Mouse (Mus musculus) MEL (cell line): ENCODE data around the gene Fam49a. TPM values are rescaled to one million over a fixed set of nuclear protein-coding genes. Genes with fewer than 3 reads are reported as not detected.

Experiments
- DNase-seq: peaks from one replicate; pipeline ENCODE4 v3.0.0; 2011; ENCODE audit warnings: low read depth, low spot score
- H3K27ac ChIP-seq: 2 replicates; pipeline ENCODE4 v1.5.1; 2012; ENCODE audit warnings: low read depth, mild to moderate bottlenecking, control low read depth, low read length, moderate library complexity; ENCODE audit not compliant: control insufficient read depth
- H3K27me3 ChIP-seq, 2 experiments: fragments of 150-350 bp in 1 of 2; sonication (generic) in 1 of 2; 2 replicates each; pipeline ENCODE4 v1.6.1; 2012; ENCODE audit warnings: low read length in 2 of 2, mild to moderate bottlenecking in 2 of 2, improper control_type of control experiment in 1 of 2, moderate library complexity in 1 of 2; ENCODE audit not compliant: insufficient read depth in 2 of 2, control insufficient read depth in 1 of 2
- H3K36me3 ChIP-seq, 2 experiments: 2 replicates each; pipeline ENCODE4 v1.6.1; 2012 to 2014; ENCODE audit warnings: low read length in 2 of 2, improper control_type of control experiment in 1 of 2, inconsistent platforms in 1 of 2, mild to moderate bottlenecking in 1 of 2; ENCODE audit not compliant: insufficient read depth in 2 of 2, control insufficient read depth in 1 of 2
- H3K4me1 ChIP-seq, 2 experiments: fragments of 150-350 bp in 1 of 2; sonication (generic) in 1 of 2; 2 replicates each; pipeline ENCODE4 v1.6.1; 2012; ENCODE audit warnings: low read length in 2 of 2, improper control_type of control experiment in 1 of 2, mild to moderate bottlenecking in 1 of 2; ENCODE audit not compliant: insufficient read depth in 2 of 2, control insufficient read depth in 1 of 2
- H3K4me3 ChIP-seq, 2 experiments: fragments of 150-350 bp in 1 of 2; sonication (generic) in 1 of 2; 2 replicates each; pipeline ENCODE4 v1.5.1; 2012; ENCODE audit warnings: low read depth in 2 of 2, low read length in 2 of 2, mild to moderate bottlenecking in 2 of 2, moderate library complexity in 2 of 2, control low read depth in 1 of 2, improper control_type of control experiment in 1 of 2; ENCODE audit not compliant: control insufficient read depth in 1 of 2, insufficient read depth in 1 of 2
- H3K79me2 ChIP-seq: 2 replicates; pipeline ENCODE4 v1.6.1; 2012; ENCODE audit warnings: mild to moderate bottlenecking, low read length, moderate library complexity; ENCODE audit not compliant: control insufficient read depth, poor library complexity, insufficient read depth
- H3K9ac ChIP-seq: 2 replicates; pipeline ENCODE4 v1.6.1; 2012; ENCODE audit warnings: low read depth, mild to moderate bottlenecking, control low read depth, low read length, moderate library complexity; ENCODE audit not compliant: control insufficient read depth, poor library complexity, severe bottlenecking
- H3K9me3 ChIP-seq: fragments of 150-350 bp; sonication (generic); replicated peaks from 2 replicates; pipeline ENCODE4 v1.6.1; 2012; ENCODE audit warnings: mild to moderate bottlenecking, low read length, improper control_type of control experiment, moderate library complexity; ENCODE audit not compliant: insufficient read depth
- CHD2 ChIP-seq: IDR thresholded peaks from 2 replicates; pipeline ENCODE4 v1.6.1; 2011; ENCODE audit warnings: low read length, improper control_type of control experiment
- E2F4 ChIP-seq: IDR thresholded peaks from 2 replicates; pipeline ENCODE4 v1.6.1; 2011; ENCODE audit warnings: low read depth, low read length, improper control_type of control experiment, borderline replicate concordance
- ELF1 ChIP-seq: IDR thresholded peaks from 2 replicates; pipeline ENCODE4 v1.6.1; 2014; ENCODE audit warnings: low read depth, mild to moderate bottlenecking, inconsistent platforms, low read length, improper control_type of control experiment, moderate library complexity
- EP300 ChIP-seq, 2 experiments: IDR thresholded peaks; 2 replicates each; pipeline ENCODE4 v1.6.1; 2011; ENCODE audit warnings: improper control_type of control experiment in 2 of 2, low read length in 2 of 2, low read depth in 1 of 2, mild to moderate bottlenecking in 1 of 2
- GABPA ChIP-seq: IDR thresholded peaks from 2 replicates; pipeline ENCODE4 v1.6.1; 2012; ENCODE audit warnings: low read depth, mild to moderate bottlenecking, inconsistent platforms, low read length, improper control_type of control experiment, moderate library complexity
- GATA1 ChIP-seq: IDR thresholded peaks from 2 replicates; pipeline ENCODE4 v1.6.1; 2011; ENCODE audit warnings: low read depth, low read length, improper control_type of control experiment
- JUND ChIP-seq: IDR thresholded peaks from 2 replicates; pipeline ENCODE4 v1.6.1; 2011; ENCODE audit warnings: low read depth, mild to moderate bottlenecking, improper control_type of control experiment, low read length
- KAT2A ChIP-seq: conservative IDR thresholded peaks from 2 replicates; pipeline ENCODE4 v1.6.1; 2012; ENCODE audit warnings: low read depth, low read length, improper control_type of control experiment, inconsistent platforms
- MAFK ChIP-seq: IDR thresholded peaks from 2 replicates; pipeline ENCODE4 v1.6.1; 2011; ENCODE audit warnings: low read depth, mild to moderate bottlenecking, low read length, improper control_type of control experiment, borderline replicate concordance
- MAZ ChIP-seq: IDR thresholded peaks from 2 replicates; pipeline ENCODE4 v1.6.1; 2012; ENCODE audit warnings: low read depth, mild to moderate bottlenecking, inconsistent platforms, low read length, improper control_type of control experiment
- MXI1 ChIP-seq: IDR thresholded peaks from 2 replicates; pipeline ENCODE4 v1.6.1; 2011; ENCODE audit warnings: mild to moderate bottlenecking, low read depth, low read length, improper control_type of control experiment
- MYB ChIP-seq: IDR thresholded peaks from 2 replicates; pipeline ENCODE4 v1.6.1; 2011; ENCODE audit warnings: mild to moderate bottlenecking, low read depth, low read length, improper control_type of control experiment
- NRF1 ChIP-seq: IDR thresholded peaks from 2 replicates; pipeline ENCODE4 v1.6.1; 2014; ENCODE audit warnings: low read depth, mild to moderate bottlenecking, inconsistent platforms, low read length, improper control_type of control experiment, moderate library complexity; ENCODE audit not compliant: poor library complexity, insufficient read depth, severe bottlenecking
- POLR2A ChIP-seq, 2 experiments: IDR thresholded peaks; 2 replicates each; pipeline ENCODE4 v1.6.1; 2011 to 2012; ENCODE audit warnings: low read length in 2 of 2, mild to moderate bottlenecking in 2 of 2, control low read depth in 1 of 2, improper control_type of control experiment in 1 of 2, low read depth in 1 of 2, moderate library complexity in 1 of 2; ENCODE audit not compliant: control insufficient read depth in 1 of 2, insufficient read depth in 1 of 2, poor library complexity in 1 of 2
- POLR2AphosphoS2 ChIP-seq: IDR thresholded peaks from 2 replicates; pipeline ENCODE4 v1.6.1; 2011; ENCODE audit warnings: low read length, improper control_type of control experiment
- POLR2AphosphoS5 ChIP-seq: IDR thresholded peaks from 2 replicates; pipeline ENCODE4 v1.6.1; 2012; ENCODE audit warnings: low read depth, borderline replicate concordance, mild to moderate bottlenecking, inconsistent platforms, low read length, moderate library complexity, mixed read lengths
- SIN3A ChIP-seq: IDR thresholded peaks from 2 replicates; pipeline ENCODE4 v1.6.1; 2012; ENCODE audit warnings: low read length, improper control_type of control experiment, inconsistent platforms
- SMC3 ChIP-seq: IDR thresholded peaks from 2 replicates; pipeline ENCODE4 v1.6.1; 2011; ENCODE audit warnings: low read depth, low read length, improper control_type of control experiment
- TAL1 ChIP-seq: IDR thresholded peaks from 2 replicates; pipeline ENCODE4 v1.6.1; 2012; ENCODE audit warnings: mild to moderate bottlenecking, inconsistent platforms, low read length, moderate library complexity, mixed read lengths
- USF1 ChIP-seq: IDR thresholded peaks from 2 replicates; pipeline ENCODE4 v1.6.1; 2014; ENCODE audit warnings: low read depth, mild to moderate bottlenecking, inconsistent platforms, low read length, improper control_type of control experiment, moderate library complexity
- USF2 ChIP-seq, 2 experiments: IDR thresholded peaks; 2 replicates each; pipeline ENCODE4 v1.6.1; 2011 to 2012; ENCODE audit warnings: improper control_type of control experiment in 2 of 2, low read length in 2 of 2, borderline replicate concordance in 1 of 2, inconsistent platforms in 1 of 2, low read depth in 1 of 2, mild to moderate bottlenecking in 1 of 2; ENCODE audit not compliant: insufficient read depth in 1 of 2
- ZKSCAN1 ChIP-seq: IDR thresholded peaks from 2 replicates; pipeline ENCODE4 v1.6.1; 2012; ENCODE audit warnings: low read depth, mild to moderate bottlenecking, inconsistent platforms, low read length, improper control_type of control experiment, moderate library complexity
- ZMIZ1 ChIP-seq: IDR thresholded peaks from 2 replicates; pipeline ENCODE4 v1.6.1; 2012; ENCODE audit warnings: low read depth, mild to moderate bottlenecking, inconsistent platforms, low read length, improper control_type of control experiment, moderate library complexity
- polyA plus RNA-seq, 2 experiments: library from polyadenylated mRNA; stranded (reverse) in 1 of 2; unstranded in 1 of 2; fragments of >175 nt in 1 of 2; fragments of >200 nt in 1 of 2; gene quantifications; 2 replicates each; pipeline versions ENCODE4 v1.2.1 to v1.2.4; 2012; ENCODE audit warnings: low replicate concordance in 2 of 2, low read depth in 1 of 2; ENCODE audit not compliant: insufficient read length in 2 of 2, insufficient read depth in 1 of 2, missing spikeins in 1 of 2
- total RNA-seq: library from RNA; depleted of rRNA; stranded (reverse); fragments of 300-350 nt; gene quantifications from 2 replicates; pipeline ENCODE4 v1.2.3, GENCODE M21; 2012

Fam49a gene
- total and polyA plus RNA-seq, 3 experiments, result 0.42 to 1.3 TPM; not detected in 1

DNA sequence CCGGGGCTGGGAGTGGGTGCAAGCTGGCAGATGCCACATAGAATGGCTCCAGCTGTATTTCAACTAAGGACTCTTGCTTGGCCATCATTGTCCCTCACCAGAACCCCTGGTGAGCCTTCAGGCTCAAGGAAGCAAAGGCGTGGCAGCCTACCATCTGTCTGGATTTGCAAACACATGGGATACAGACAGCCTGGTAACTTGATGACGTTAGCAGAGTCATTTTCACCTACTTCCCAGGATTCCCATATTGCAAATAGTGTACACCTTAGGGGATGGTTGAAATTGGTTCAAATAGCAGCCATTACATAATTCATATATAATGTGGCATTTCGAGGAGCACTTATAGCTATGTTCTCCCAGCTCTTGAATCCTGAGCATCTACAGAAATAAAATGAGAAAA lies 52.0 kb downstream of the Fam49a start:
- H3K9ac ChIP-seq, result no peak overlapping the region
- no peaks in the 10 kb centered on the region for H3K4me1 ChIP-seq
- H3K27ac ChIP-seq, result no peak overlapping the region
- TF ChIP-seq ZKSCAN1 (no peak), MXI1 (no peak), GABPA (no peak), GATA1 (no peak), ZMIZ1 (no peak), ELF1 (no peak), KAT2A (no peak), MAZ (no peak), POLR2AphosphoS5 (no peak), POLR2A (IDR thresholded peaks at IDR 0.05; ENCODE audit: control insufficient read depth in 1 of 2, insufficient read depth in 1 of 2, low read depth in 1 of 2, low read length in 2 of 2, poor library complexity in 1 of 2) (no peak), E2F4 (no peak), MYB (no peak), JUND (no peak), USF2 (IDR thresholded peaks at IDR 0.05; ENCODE audit: borderline replicate concordance in 1 of 2, insufficient read depth in 1 of 2, low read depth in 1 of 2, low read length in 2 of 2) (no peak), MAFK (no peak), POLR2AphosphoS2 (no peak), NRF1 (no peak), EP300 (IDR thresholded peaks at IDR 0.05; ENCODE audit: low read depth in 1 of 2, low read length in 2 of 2) (no peak), CHD2 (no peak), USF1 (no peak)
- H3K4me3 ChIP-seq, result no peak overlapping the region
- no peaks in the 10 kb centered on the region for H3K36me3 ChIP-seq
- DNase-seq, result no peak
- H3K9me3 ChIP-seq, result no peaks in the 10 kb centered on the region
- H3K79me2 ChIP-seq, result no peaks in the 10 kb centered on the region
- no peaks in the 10 kb centered on the region; a peak in 1 of 4 replicates for H3K27me3 ChIP-seq

DNA sequence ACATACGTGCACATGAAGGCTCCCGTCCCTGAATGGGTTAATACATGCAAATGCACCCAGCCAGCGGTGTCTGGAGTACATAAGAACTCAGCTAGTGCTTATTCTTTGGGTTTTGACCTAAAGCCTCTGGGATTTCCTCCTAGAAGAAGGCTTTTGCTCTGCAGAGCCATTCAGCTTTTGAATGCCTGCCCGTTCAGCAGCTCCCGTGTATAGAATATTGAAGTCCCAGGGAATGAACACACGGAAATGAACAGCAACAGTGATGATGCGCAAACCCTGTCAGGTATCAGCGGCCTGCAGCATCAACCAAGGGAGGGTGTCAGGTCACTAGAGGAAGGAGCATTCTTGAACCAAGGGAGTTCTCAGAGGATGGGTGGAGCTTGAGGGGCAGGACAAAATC lies 52.4 kb downstream of the Fam49a start:
- Histone ChIP-seq H3K36me3 (no peaks in the 10 kb centered on the region), H3K9ac (no peak overlapping the region), H3K27me3 (no peaks in the 10 kb centered on the region; a peak in 1 of 4 replicates), H3K79me2 (no peaks in the 10 kb centered on the region), H3K9me3 (no peaks in the 10 kb centered on the region), H3K27ac (no peak overlapping the region), H3K4me1 (no peaks in the 10 kb centered on the region), H3K4me3 (no peak overlapping the region)
- TF ChIP-seq SMC3 (no peak), NRF1 (no peak), SIN3A (no peak), ELF1 (no peak), POLR2AphosphoS2 (no peak), TAL1 (no peak), EP300 (IDR thresholded peaks at IDR 0.05; ENCODE audit: low read depth in 1 of 2, low read length in 2 of 2) (no peak)
- no peak for DNase-seq
